Mouse (Mus musculus) CH12.LX (cell line): Measurements from ENCODE around the gene Eri2.

Source experiments
- BHLHE40 ChIP-seq: IDR thresholded peaks from 2 replicates; pipeline ENCODE4 v1.6.1; 2011; ENCODE audit warnings: mild to moderate bottlenecking, low read depth, low read length, improper control_type of control experiment
- CHD1 ChIP-seq: IDR thresholded peaks from 2 replicates; pipeline ENCODE4 v1.6.1; 2012; ENCODE audit warnings: low read depth, low read length, improper control_type of control experiment, inconsistent platforms
- CHD2 ChIP-seq: IDR thresholded peaks from 2 replicates; pipeline ENCODE4 v1.6.1; 2011; ENCODE audit warnings: low read length, improper control_type of control experiment
- CTCF ChIP-seq, 2 experiments: IDR thresholded peaks in 1 of 2; conservative IDR thresholded peaks in 1 of 2; 2 replicates each; pipeline ENCODE4 v1.5.1; 2011 to 2012; ENCODE audit warnings: low read depth in 2 of 2, low read length in 2 of 2, improper control_type of control experiment in 1 of 2, inconsistent platforms in 1 of 2, mild to moderate bottlenecking in 1 of 2, moderate library complexity in 1 of 2
- EP300 ChIP-seq: IDR thresholded peaks from 2 replicates; pipeline ENCODE4 v1.6.1; 2011; ENCODE audit warnings: low read length, improper control_type of control experiment
- HCFC1 ChIP-seq: IDR thresholded peaks from 2 replicates; pipeline ENCODE4 v1.6.1; 2012; ENCODE audit warnings: low read depth, mild to moderate bottlenecking, inconsistent platforms, low read length, improper control_type of control experiment
- MAZ ChIP-seq: IDR thresholded peaks from 2 replicates; pipeline ENCODE4 v1.6.1; 2012; ENCODE audit warnings: low read depth, mild to moderate bottlenecking, inconsistent platforms, low read length, improper control_type of control experiment, moderate library complexity
- NELFE ChIP-seq: IDR thresholded peaks from 2 replicates; pipeline ENCODE4 v1.6.1; 2011; ENCODE audit warnings: low read depth, low read length, improper control_type of control experiment
- POLR2A ChIP-seq: IDR thresholded peaks from 2 replicates; pipeline ENCODE4 v1.6.1; 2011; ENCODE audit warnings: low read depth, mild to moderate bottlenecking, improper control_type of control experiment, low read length
- TCF12 ChIP-seq: IDR thresholded peaks from 2 replicates; pipeline ENCODE4 v1.6.1; 2014; ENCODE audit warnings: low read depth, mild to moderate bottlenecking, inconsistent platforms, low read length, improper control_type of control experiment
- USF1 ChIP-seq: IDR thresholded peaks from 2 replicates; pipeline ENCODE4 v1.6.1; 2014; ENCODE audit warnings: low read depth, mild to moderate bottlenecking, inconsistent platforms, low read length, improper control_type of control experiment
- ZMIZ1 ChIP-seq: IDR thresholded peaks from 2 replicates; pipeline ENCODE4 v1.6.1; 2012; ENCODE audit warnings: low read depth, mild to moderate bottlenecking, inconsistent platforms, low read length, improper control_type of control experiment

- TF ChIP-seq EP300 (no peak), POLR2A (no peak), MAZ (no peak), CHD2 (no peak), CTCF (conservative IDR thresholded peaks at IDR 0.05 in 1 of 2, IDR thresholded peaks at IDR 0.05 in 1 of 2; ENCODE audit: low read depth in 2 of 2, low read length in 2 of 2) (no peak), HCFC1 (no peak), TCF12 (no peak), CHD1 (no peak), NELFE (no peak), BHLHE40 (no peak), USF1 (no peak), ZMIZ1 (no peak)
Observed at GRCm38 (mm10) chr7:119808723-119809122, 14.9 kb upstream of the Eri2 start.
